Mouse (Mus musculus) induced T-regulatory cell, adult 2 months (primary cell): ENCODE results near the gene Gstp2.
A peak's percentile ranks its signal among the peaks of the same experiment; 100 is the strongest.
"Not testable (repeated sequence)": the region's sequence is repeated elsewhere in the genome, so short reads cannot be mapped to it uniquely, and the experiment has no call there.

Source experiments
- DNase-seq: peaks from one replicate; pipeline ENCODE4 v3.0.0-alpha.2; 2012; ENCODE audit warnings: low read depth

Gene Gstp2

GRCm38 (mm10) chr19:4049069-4049468, 3.2 kb upstream of the Gstp2 start:
- not testable (repeated sequence) for DNase-seq

GRCm38 (mm10) chr19:4047859-4048258, 2.0 kb upstream of the Gstp2 start:
- peak; percentile 94 for DNase-seq

- DNase-seq: no peak
Measured at GRCm38 (mm10) chr19:4046866-4047254, 1.0 kb upstream of the Gstp2 start.

GRCm38 (mm10) chr19:4044109-4044508, 1.7 kb downstream of the Gstp2 start:
- peak; percentile 41 for DNase-seq

GRCm38 (mm10) chr19:4042124-4042523, 3.7 kb downstream of the Gstp2 start:
- DNase-seq: no peak

GRCm38 (mm10) chr19:4041500-4041899, 4.3 kb downstream of the Gstp2 start:
- DNase-seq: not testable (repeated sequence)

- DNase-seq: not testable (repeated sequence)
Measured at GRCm38 (mm10) chr19:4040941-4041340, 4.9 kb downstream of the Gstp2 start.

- DNase-seq: peak; percentile 94
Measured at GRCm38 (mm10) chr19:4037788-4038232, 8.0 kb downstream of the Gstp2 start, which contains the start of gene Gstp1. Gstp1 (minus strand) TSS chr19:4037985.

- not testable (repeated sequence) for DNase-seq
Measured at GRCm38 (mm10) chr19:4037154-4037787, 8.6 kb downstream of the Gstp2 start.

GRCm38 (mm10) chr19:4036327-4037045, 9.3 kb downstream of the Gstp2 start:
- peak; percentile 41 for DNase-seq

- no peak for DNase-seq
Measured at GRCm38 (mm10) chr19:4033742-4034141, 12.1 kb downstream of the Gstp2 start.

GRCm38 (mm10) chr19:4033298-4033697, 12.5 kb downstream of the Gstp2 start:
- DNase-seq: no peak

- no peak for DNase-seq
Measured at GRCm38 (mm10) chr19:4032668-4033067, 13.2 kb downstream of the Gstp2 start.

GRCm38 (mm10) chr19:4027576-4027975, 18.2 kb downstream of the Gstp2 start:
- no peak for DNase-seq

GRCm38 (mm10) chr19:4023185-4023584, 22.6 kb downstream of the Gstp2 start:
- no peak for DNase-seq

- peak; percentile 86 for DNase-seq
Measured at GRCm38 (mm10) chr19:4018743-4019583, 26.9 kb downstream of the Gstp2 start.

GRCm38 (mm10) chr19:4017921-4018587, 27.8 kb downstream of the Gstp2 start:
- no peak for DNase-seq

- DNase-seq: no peak
Measured at GRCm38 (mm10) chr19:4015635-4016034, 30.2 kb downstream of the Gstp2 start.

GRCm38 (mm10) chr19:4014802-4015201, 31.0 kb downstream of the Gstp2 start:
- DNase-seq: no peak

GRCm38 (mm10) chr19:4013066-4013465, 32.8 kb downstream of the Gstp2 start:
- no peak for DNase-seq

- peak; percentile 98 for DNase-seq
Measured at GRCm38 (mm10) chr19:4012432-4013022, 33.3 kb downstream of the Gstp2 start, which contains the start of gene Ndufv1. Ndufv1 (minus strand) TSS chr19:4012806.
